8 mouse cellular contexts compared by ENCODE assay signal in genomic region chrX:170019954-170020689, GRCm38 (mm10). TPM values are rescaled to one million over a fixed set of nuclear protein-coding genes. Genes with fewer than 3 reads are reported as not detected.
A peak's percentile ranks its signal among the peaks of the same experiment; 100 is the strongest.
DNase-seq lines count a peak whose midpoint lies in the region; ATAC-seq and TF ChIP-seq lines count a peak whose summit lies in the region.
"Not testable (repeated sequence)": the region's sequence is repeated elsewhere in the genome, so short reads cannot be mapped to it uniquely, and the experiment has no call there.

No protein-coding gene starts in this region.

- 56% methylated on average over 14 of the region's 14 CpGs for WGBS in forebrain, embryonic 13.5 days
- 62% methylated on average over 14 of the region's 14 CpGs for WGBS in thymus, adult 2 months

- peak; percentile 81 for TF ChIP-seq CTCF in bone marrow macrophage, adult 2 months (IDR thresholded peaks at IDR 0.05; ENCODE audit: low read depth, low read length)
- not testable (repeated sequence) for TF ChIP-seq CTCF in thymus, adult 2 months (IDR thresholded peaks at IDR 0.05; ENCODE audit: borderline replicate concordance, control insufficient read depth, extremely low read depth, insufficient read depth, low read length, poor library complexity)

- H3K4me1 ChIP-seq in bone marrow macrophage, adult 2 months (ENCODE audit: control insufficient read depth, insufficient read depth, low read length); forebrain, embryonic 13.5 days; thymus, adult 2 months (replicated peaks; ENCODE audit: control insufficient read depth, insufficient read depth, low read length): not testable (repeated sequence)

- H3K27me3 ChIP-seq in forebrain, embryonic 13.5 days; thymus, adult 2 months (ENCODE audit: control insufficient read depth, insufficient read depth, low read length): not testable (repeated sequence)

- not testable (repeated sequence) for TF ChIP-seq POLR2A in bone marrow macrophage, adult 2 months (IDR thresholded peaks at IDR 0.05; ENCODE audit: borderline replicate concordance, low read depth, low read length); thymus, adult 2 months (IDR thresholded peaks at IDR 0.05; ENCODE audit: control insufficient read depth, extremely low read depth, insufficient read depth, low read length, poor library complexity)

- peaks cover 43% of the 10 kb centered on the region for H3K36me3 ChIP-seq in forebrain, embryonic 13.5 days (ENCODE audit: poor library complexity, severe bottlenecking)
- peaks cover 30% of the 10 kb centered on the region for H3K36me3 ChIP-seq in thymus, adult 2 months (ENCODE audit: control insufficient read depth, insufficient read depth, low read length)

- not testable (repeated sequence) for H3K4me3 ChIP-seq in bone marrow macrophage, adult 2 months (ENCODE audit: insufficient read depth, low read length); forebrain, embryonic 13.5 days; thymus, adult 2 months (ENCODE audit: control insufficient read depth, insufficient read depth, low read length)

- not testable (repeated sequence) for H3K9ac ChIP-seq in forebrain, embryonic 13.5 days

- peaks cover 43% of the 10 kb centered on the region for H3K9me3 ChIP-seq in forebrain, embryonic 13.5 days (replicated peaks)

- not testable (repeated sequence) for ATAC-seq in forebrain, embryonic 13.5 days

- peak; percentile 100 for DNase-seq in CD8-positive naive resting alpha-beta T cell, adult 2 months (ENCODE audit: low read depth in 2 of 2, low spot score in 2 of 2)
- DNase-seq in heart, postnatal 14 days, result peak; percentile 91 to 93
- peak; percentile 100 for DNase-seq in layer of hippocampus, adult 9-10 months (ENCODE audit: low spot score)
- DNase-seq in lung, postnatal 14 days, result peak; percentile 97
- DNase-seq in ovary, postnatal 14 days (ENCODE audit: low spot score), result peak; percentile 87
- DNase-seq in thymus, adult 2 months, result peak; percentile 100

- H3K27ac ChIP-seq in bone marrow macrophage, adult 2 months (ENCODE audit: insufficient read depth, low read depth, low read length); thymus, adult 2 months (ENCODE audit: control insufficient read depth, insufficient read depth, low read length): not testable (repeated sequence)
- peak overlapping the region; percentile 32 for H3K27ac ChIP-seq in forebrain, embryonic 13.5 days

- intact Hi-C loops in heart, postnatal 14 days (cut with DNase I), result not testable (repeated sequence)

- not testable (repeated sequence) for H3K4me2 ChIP-seq in forebrain, embryonic 13.5 days

RNA-seq across cellular contexts. Expression of gene Gm21887, which starts 10.7 kb away (rescaled TPM):
- polyA plus RNA-seq in bone marrow macrophage, adult 2 months (2012; ENCODE audit: insufficient read depth, insufficient read length, missing spikeins), result 94.6 and 113 TPM in 2 replicates
- 195 and 234 TPM in 2 replicates for polyA plus RNA-seq in forebrain, embryonic 13.5 days (2015; fragmentation: Nextera tagmentation; extraction: Ambion mirVana)
- 10 to 100 TPM; 38.7 to 77.5 TPM for total RNA-seq in heart, postnatal 14 days (2021)
- polyA plus RNA-seq in thymus, adult 2 months (2012; rRNA removed), result 1,607 and 1,995 TPM in 2 replicates
